Mouse (Mus musculus) heart, postnatal 14 days (tissue): Measurements from ENCODE around the gene Mx1. TPM values are rescaled to one million over a fixed set of nuclear protein-coding genes. Genes with fewer than 3 reads are reported as not detected.

Experiments used
- DNase-seq, 2 experiments: peaks; one replicate each; pipeline ENCODE4 v3.0.0; 2021 to 2022
- intact Hi-C: fragments of 180-260 bp; cut with DNase I; formaldehyde crosslinking; loops from one replicate; pipeline ENCODE4 v1.15.1; 2025
- long read RNA-seq, 2 experiments: library from polyadenylated mRNA; stranded (forward); transcript quantifications; one replicate each; pipeline ENCODE4 v2.0.0; 2021
- total RNA-seq, 2 experiments: library from RNA; stranded (reverse); gene quantifications; 2 replicates each; pipeline ENCODE4 v1.2.3; 2021

Gene Mx1
- total RNA-seq: 1 to 10 TPM; 1.0 to 1.1 TPM
- long read RNA-seq, experiment 1, partial matches to known transcripts: 0 of 1 reads
- long read RNA-seq, experiment 1, other reads (novel, unspliced or antisense): 1 of 1 reads
- long read RNA-seq, experiment 2: 0 reads

GRCm38 (mm10) chr16:97462481-97463181 is at the start of gene Mx1:
Gene Mx1 (minus strand): TSS chr16:97462907.
- intact Hi-C loops: no loop called here
- no peak for DNase-seq

- DNase-seq: no peak
- intact Hi-C loops: no loop called here
Measured at GRCm38 (mm10) chr16:97512347-97512751, 49.6 kb upstream of the Mx1 start.

GRCm38 (mm10) chr16:97511495-97511894 is 48.8 kb upstream of the Mx1 start:
- intact Hi-C loops: no loop called here
- peak in 1 of 2 experiments; percentile 1 for DNase-seq

DNA sequence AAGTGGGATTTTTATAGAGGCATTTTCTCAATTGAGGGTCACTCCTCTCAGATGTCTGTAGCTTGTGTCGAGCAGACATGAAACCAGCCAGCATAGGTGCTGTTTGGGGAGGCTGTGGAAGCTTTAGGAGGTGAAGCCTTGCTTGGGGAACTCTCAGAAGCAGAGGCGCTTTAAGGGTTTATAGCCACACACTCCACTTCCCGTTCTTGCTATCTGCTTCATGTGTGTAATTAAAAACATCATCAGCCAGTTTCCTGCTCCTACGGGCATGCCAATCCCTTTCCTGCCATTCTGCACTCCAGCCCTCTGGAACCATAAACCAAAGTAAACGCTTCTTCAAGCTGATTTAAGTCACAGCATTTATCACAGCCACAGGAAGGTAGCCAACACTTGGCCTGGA is 48.1 kb upstream of the Mx1 start:
- no peak for DNase-seq
- intact Hi-C loops: no loop called here

DNA sequence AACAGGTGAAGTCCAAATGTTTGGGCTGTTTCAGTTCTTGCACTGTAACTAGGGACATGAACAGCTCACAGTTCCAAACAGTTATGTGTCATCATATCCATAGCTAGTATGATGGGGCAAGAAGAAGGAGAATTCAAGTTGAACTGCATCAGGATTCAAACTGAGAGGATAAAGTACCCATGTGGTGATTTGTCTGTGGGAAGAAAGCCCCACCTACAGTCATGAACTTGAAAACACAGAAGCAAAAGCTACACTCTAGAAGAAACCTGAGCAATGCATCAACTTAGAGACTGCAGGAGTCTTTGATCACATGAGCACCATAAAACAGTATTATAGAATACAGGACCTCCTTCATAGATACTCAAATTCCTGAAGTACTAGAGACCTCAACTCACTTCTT is 45.1 kb upstream of the Mx1 start:
- intact Hi-C loops: no loop called here
- no peak for DNase-seq

GRCm38 (mm10) chr16:97504793-97505192 is 42.1 kb upstream of the Mx1 start:
- no peak for DNase-seq
- intact Hi-C loops: no loop called here

DNA sequence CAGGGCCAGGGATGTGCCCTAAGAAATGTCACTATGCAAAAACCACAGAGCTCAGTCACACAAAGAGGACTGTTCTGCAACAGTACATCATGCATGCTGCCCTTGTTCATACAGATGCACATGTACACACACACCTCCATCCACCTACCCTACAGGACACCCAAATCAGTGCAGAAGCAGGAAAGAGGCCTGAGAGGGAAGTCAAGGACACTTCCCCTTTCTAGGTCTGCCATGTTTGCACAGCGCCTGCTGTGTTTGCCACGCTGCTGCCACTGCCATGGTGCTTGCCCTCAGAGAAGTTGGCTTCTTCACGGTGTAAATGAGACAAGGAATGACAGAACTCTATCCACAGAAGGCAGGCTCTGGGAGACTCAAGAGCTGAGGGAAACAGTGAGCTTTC is 41.1 kb upstream of the Mx1 start:
- intact Hi-C loops: no loop called here
- no peak for DNase-seq

DNA sequence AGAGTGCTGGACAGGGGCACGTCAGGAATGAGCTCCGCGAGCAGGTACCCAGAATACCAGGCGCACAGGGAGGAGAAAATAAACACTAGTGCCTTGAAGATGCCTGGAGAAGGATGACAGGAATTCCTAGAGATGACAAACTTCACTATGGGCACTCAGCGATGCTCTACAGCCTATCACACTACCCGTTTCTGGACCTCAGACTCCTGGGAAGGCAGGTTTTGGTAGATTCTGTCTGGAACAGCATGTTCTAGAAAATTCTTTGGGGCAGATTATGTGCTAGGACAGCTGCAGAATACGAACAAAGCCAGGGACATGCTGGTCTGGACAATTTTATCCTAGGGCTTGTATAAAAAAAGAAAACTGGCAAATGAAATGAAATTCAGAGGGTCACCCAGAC is 38.2 kb upstream of the Mx1 start:
- intact Hi-C loops: no loop called here
- no peak for DNase-seq

GRCm38 (mm10) chr16:97499450-97499849 is 36.7 kb upstream of the Mx1 start:
- intact Hi-C loops: no loop called here
- DNase-seq: no peak

- intact Hi-C loops: no loop called here
- DNase-seq: no peak
Measured at GRCm38 (mm10) chr16:97498139-97498538, 35.4 kb upstream of the Mx1 start.

DNA sequence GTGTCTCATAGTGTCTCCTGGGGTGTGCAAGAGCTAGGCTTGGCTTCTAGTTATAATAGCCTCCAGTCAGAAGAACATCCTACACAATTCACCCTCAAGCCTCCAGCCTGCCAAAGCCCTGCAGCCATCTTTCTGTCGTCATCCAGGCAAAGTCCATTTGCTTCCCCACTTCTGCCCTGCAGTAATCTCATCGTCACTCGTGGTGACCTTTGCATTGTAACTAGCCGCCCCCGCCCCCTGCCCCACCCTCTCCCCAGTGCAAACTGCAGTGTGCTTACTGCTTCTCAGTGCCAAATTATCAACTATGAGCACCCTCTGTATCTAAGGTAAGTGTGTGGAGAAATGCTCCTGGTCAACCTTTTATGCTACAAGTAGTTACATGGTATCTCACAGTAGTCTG is 35.0 kb upstream of the Mx1 start:
- intact Hi-C loops: no loop called here
- no peak for DNase-seq

DNA sequence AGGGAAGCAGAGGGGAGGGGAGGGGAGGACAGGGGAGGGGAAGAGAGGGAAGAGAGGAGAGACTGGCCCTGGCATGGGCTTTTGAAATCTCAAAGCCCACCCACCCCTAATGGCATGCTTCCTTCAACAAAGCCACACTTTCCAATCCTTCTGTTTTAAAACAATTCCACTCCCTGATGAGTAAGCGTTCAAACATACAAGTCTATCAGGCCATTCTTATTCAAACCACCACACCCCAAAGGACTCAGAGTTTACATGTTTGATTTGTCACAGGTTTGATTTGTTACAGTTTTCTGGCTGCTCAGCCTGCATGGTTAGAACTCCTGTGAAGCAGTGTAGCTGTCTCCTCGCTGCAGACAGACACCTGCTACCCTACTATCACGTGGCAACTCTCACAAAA is 33.3 kb upstream of the Mx1 start:
- intact Hi-C loops: no loop called here
- no peak for DNase-seq

DNA sequence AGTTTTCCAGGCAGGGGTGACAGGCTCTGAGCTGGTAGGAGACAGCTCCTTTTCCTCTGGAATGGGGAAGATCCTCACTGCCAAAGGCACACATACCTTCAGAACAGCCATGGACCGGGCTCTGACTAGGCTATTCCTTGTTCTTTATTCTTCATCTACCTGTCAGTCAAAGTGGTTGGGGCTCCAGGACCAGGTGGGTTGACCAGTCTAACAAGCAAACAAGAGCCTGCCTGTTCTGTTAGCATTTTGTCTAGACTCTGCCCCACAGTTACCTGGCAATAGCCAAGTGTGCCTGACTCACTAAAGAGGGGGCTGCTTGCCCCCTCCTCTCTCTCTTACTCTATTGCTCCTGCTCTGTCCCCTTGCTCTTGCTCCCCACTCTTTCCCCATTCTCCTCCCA is 29.7 kb upstream of the Mx1 start:
- DNase-seq: no peak
- intact Hi-C loops: no loop called here

- intact Hi-C loops: no loop called here
- DNase-seq: no peak
Measured at GRCm38 (mm10) chr16:97478655-97479054, 15.9 kb upstream of the Mx1 start.

DNA sequence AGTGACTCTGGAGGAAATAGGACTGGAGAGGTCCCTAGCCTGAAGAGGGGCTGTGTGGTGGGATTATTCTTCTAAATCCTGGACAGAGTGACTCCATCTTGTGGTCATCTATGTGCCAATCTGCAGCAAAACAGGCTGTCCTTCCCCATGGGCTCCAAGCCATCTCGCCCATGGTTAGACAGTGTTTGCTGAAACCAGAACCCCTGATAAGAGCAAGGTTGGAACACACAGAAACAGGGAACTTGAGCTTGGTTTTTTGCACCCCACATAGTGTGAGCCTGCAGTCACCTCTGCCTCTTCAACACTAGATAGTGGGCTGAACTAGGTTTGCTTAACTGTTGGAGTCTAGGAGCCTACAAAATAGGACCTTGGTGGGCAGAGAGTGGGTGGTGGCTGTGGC is 13.8 kb upstream of the Mx1 start:
- intact Hi-C loops: no loop called here
- DNase-seq: no peak

DNA sequence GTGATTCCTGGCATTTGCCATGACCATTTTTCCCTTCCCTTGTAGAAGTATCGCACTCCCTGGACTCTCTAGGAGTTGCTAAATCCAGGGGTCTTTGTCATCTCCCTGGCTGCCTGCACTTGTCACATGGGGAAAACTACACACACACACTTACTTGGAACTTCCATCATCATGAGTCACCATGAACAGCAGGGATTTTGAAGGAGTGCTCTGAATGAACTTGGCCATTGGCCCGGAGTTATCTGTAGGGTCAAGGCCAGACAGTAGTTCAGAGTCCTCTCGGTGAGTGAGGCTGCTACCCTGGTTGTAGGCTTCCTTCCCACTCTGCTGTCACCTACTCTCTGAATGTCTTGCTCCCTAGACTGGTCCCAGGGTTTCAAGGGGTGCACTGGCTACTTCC is 12.9 kb upstream of the Mx1 start:
- DNase-seq: peak; percentile 28 to 49
- intact Hi-C loops: no loop called here

- DNase-seq: no peak
- intact Hi-C loops: no loop called here
Measured at GRCm38 (mm10) chr16:97474671-97475070, 12.0 kb upstream of the Mx1 start.

GRCm38 (mm10) chr16:97467993-97468791 is 5.5 kb upstream of the Mx1 start:
- DNase-seq: no peak
- intact Hi-C loops: loop anchor here (2.0 kb wide), 1 partner anchor 155 kb away; no protein-coding TSS in a partner anchor

DNA sequence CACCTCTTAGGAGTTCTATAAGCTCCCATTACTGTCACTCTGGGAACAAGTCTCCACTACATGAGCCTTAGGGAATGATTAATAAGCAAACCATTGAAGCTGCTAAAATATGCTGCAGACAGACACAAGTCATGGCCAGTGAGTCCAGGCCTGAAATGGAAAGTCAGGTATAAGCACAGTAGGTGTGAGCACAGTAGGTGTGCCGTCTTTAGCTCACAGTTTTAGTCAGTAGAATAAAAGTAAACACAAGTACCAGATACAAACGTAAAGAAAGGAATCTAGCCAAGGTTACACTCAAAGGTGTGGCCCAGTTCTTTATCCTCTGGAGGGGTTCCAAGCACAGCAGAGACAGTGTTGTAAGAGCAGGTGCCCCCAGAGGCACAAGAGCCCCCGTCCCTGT is 4.8 kb upstream of the Mx1 start:
- no peak for DNase-seq
- intact Hi-C loops: loop anchor here (2.0 kb wide), 1 partner anchor 155 kb away; no protein-coding TSS in a partner anchor

DNA sequence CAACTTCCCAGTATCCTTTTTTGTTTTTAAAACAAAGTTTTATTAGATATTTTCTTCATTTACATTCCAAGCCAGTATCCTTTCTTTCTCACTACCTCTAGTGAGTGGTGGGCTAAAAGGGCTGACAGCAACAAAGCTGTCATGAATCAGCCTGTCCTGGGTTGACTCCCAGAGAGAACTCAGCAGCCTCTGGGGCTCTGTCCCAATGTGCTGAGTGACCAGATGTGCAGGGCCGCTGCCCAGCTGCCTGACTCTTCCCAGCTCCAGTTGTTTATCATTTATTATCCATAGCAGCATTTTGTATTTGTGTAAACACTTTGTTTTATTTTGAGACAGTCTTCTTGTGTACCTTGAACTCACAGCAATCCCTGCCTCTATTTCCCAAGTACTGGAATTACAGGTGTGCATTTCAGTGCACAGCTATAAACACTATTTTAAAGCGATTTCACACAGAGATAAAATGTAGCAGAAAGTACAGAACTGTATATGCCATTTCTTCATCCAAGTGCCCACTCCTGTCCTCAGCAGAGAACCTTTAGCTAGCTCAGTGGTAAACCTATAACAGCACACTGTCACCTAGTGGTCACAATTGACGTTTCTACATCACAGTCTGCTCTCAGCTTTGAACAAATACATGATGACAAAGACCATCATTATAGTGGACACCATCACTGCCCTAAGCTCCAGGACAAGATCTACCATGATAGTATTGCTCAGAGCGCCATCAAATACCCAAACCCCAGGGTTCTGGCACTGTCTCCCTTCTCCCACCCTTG is 3.7 kb upstream of the Mx1 start:
- no peak for DNase-seq
- intact Hi-C loops: loop anchor here (2.0 kb wide), 1 partner anchor 154 kb away; no protein-coding TSS in a partner anchor

DNA sequence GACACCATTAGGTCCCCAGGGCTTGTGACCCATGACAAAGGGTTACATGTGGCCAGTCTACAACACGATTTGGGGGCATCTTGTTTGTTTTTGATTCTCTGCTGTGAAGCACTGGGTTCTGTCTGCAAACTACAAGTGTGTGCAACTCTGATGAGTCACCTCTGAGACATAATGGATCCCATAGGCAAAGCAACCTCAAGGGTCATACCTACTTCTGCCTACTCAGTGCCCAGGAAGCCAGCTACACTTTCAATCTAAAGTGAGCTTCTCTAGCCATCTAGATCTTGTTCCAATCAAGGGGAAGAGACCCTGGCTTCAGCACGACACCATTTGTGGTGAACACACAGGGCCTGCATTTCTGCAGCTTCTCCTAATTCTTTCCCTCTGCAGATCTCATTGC is 1.4 kb downstream of the Mx1 start:
- intact Hi-C loops: no loop called here
- no peak for DNase-seq
